Mouse (Mus musculus) cortical plate, adult 2 months (tissue): ENCODE measurements around the gene Ptprt.

Experiments used
- CTCF ChIP-seq: fragments of 200-500 bp; IDR thresholded peaks from 2 replicates; pipeline ENCODE4 v1.5.1; 2011; ENCODE audit warnings: mild to moderate bottlenecking, control low read depth, low read length; ENCODE audit not compliant: insufficient read depth; ENCODE audit errors: extremely low read depth
- POLR2A ChIP-seq: fragments of 200-500 bp; IDR thresholded peaks from 2 replicates; pipeline ENCODE4 v1.6.1; 2011; ENCODE audit warnings: mild to moderate bottlenecking, low read length, control low read depth; ENCODE audit not compliant: insufficient read depth; ENCODE audit errors: extremely low read depth

DNA sequence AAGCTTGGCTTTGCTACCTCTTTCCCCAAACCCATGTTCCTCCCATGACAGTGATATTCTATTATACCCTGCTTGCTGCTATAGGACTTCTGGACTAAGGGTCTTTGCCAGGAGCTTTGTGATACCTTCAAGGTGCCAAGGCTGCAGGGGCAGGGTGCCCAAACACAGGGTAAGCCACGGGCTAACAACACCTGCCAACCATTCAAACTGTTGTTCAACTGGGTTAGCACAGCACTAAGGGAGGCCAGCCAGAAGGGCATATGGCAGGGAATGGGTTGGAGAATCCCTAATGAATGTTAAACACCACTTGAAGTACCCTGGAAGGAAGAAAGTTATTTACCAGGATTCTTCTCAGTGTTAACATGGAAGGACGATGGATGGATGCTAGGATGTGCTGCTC is 1108.9 kb downstream of the Ptprt start:
- TF ChIP-seq POLR2A (no peak), CTCF (no peak)
